Mouse (Mus musculus) ovary, postnatal 36 days (tissue): ENCODE measurements around the gene Gnptab.

Experiments used
- DNase-seq: peaks from one replicate; pipeline ENCODE4 v3.0.0; 2022; ENCODE audit warnings: low spot score, mixed read lengths

Gnptab gene

GRCm38 (mm10) chr10:88377666-88378065, 1.3 kb upstream of the Gnptab start:
- DNase-seq, result no peak

- peak; percentile 24 for DNase-seq
Measured at GRCm38 (mm10) chr10:88380002-88380401, 1.1 kb downstream of the Gnptab start.

GRCm38 (mm10) chr10:88380430-88381060, 1.6 kb downstream of the Gnptab start:
- DNase-seq, result no peak

GRCm38 (mm10) chr10:88381286-88381685, 2.4 kb downstream of the Gnptab start:
- no peak for DNase-seq

GRCm38 (mm10) chr10:88382009-88382408, 3.1 kb downstream of the Gnptab start:
- DNase-seq, result no peak

GRCm38 (mm10) chr10:88383479-88383878, 4.5 kb downstream of the Gnptab start:
- DNase-seq, result no peak

GRCm38 (mm10) chr10:88384081-88384480, 5.1 kb downstream of the Gnptab start:
- DNase-seq, result no peak

- DNase-seq, result no peak
Measured at GRCm38 (mm10) chr10:88385290-88385689, 6.4 kb downstream of the Gnptab start.

- no peak for DNase-seq
Measured at GRCm38 (mm10) chr10:88385758-88386157, 6.8 kb downstream of the Gnptab start.

GRCm38 (mm10) chr10:88386251-88386650, 7.3 kb downstream of the Gnptab start:
- DNase-seq, result no peak

GRCm38 (mm10) chr10:88389576-88389975, 10.6 kb downstream of the Gnptab start:
- no peak for DNase-seq

- DNase-seq, result no peak
Measured at GRCm38 (mm10) chr10:88390096-88390790, 11.3 kb downstream of the Gnptab start.

- DNase-seq, result no peak
Measured at GRCm38 (mm10) chr10:88391495-88391894, 12.6 kb downstream of the Gnptab start.

- no peak for DNase-seq
Measured at GRCm38 (mm10) chr10:88392181-88392847, 13.4 kb downstream of the Gnptab start.

- DNase-seq, result no peak
Measured at GRCm38 (mm10) chr10:88398668-88399243, 19.8 kb downstream of the Gnptab start.

GRCm38 (mm10) chr10:88399271-88399670, 20.3 kb downstream of the Gnptab start:
- no peak for DNase-seq

GRCm38 (mm10) chr10:88403021-88403420, 24.1 kb downstream of the Gnptab start:
- DNase-seq, result no peak

- no peak for DNase-seq
Measured at GRCm38 (mm10) chr10:88404220-88404619, 25.3 kb downstream of the Gnptab start.

- DNase-seq, result no peak
Measured at GRCm38 (mm10) chr10:88405812-88406211, 26.9 kb downstream of the Gnptab start.

- DNase-seq, result no peak
Measured at GRCm38 (mm10) chr10:88407875-88408631, 29.1 kb downstream of the Gnptab start.

- DNase-seq, result no peak
Measured at GRCm38 (mm10) chr10:88409751-88410150, 30.8 kb downstream of the Gnptab start.
